Comparison of ENCODE assay signal across 7 mouse cellular contexts in the genomic region with DNA sequence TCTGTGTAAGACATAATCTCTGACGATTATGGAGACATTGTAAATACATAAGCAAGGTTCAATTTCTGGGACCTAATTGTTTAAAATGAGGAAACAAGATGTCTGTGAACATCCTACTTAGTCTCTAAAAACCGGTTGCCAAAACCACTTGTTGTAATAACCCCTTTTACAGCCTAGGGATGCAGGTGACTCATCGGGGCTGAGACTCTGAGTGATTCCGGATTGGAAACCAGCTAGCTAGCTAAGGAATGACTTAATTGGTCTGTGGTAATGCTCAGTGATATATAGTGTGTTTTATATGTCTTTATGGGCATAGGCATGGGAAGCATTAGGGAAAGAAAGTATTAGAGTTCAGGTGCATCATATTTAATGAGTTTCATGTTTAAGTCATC. TPM values are rescaled to one million over a fixed set of nuclear protein-coding genes. Genes with fewer than 3 reads are reported as not detected.
DNase-seq lines count a peak whose midpoint lies in the region; ATAC-seq and TF ChIP-seq lines count a peak whose summit lies in the region.

No protein-coding gene starts in this region.

- TF ChIP-seq POLR2A in ES-Bruce4 (IDR thresholded peaks at IDR 0.05; ENCODE audit: insufficient read depth, low read length): no peak
- no peak for TF ChIP-seq POLR2A in embryonic fibroblast, embryonic 13.5 days (IDR thresholded peaks at IDR 0.05; ENCODE audit: low read depth, low read length)

- WGBS in intestine, embryonic 16.5 days: 17% methylated on average over 4 of the region's 4 CpGs
- 45% methylated on average over 4 of the region's 4 CpGs for WGBS in midbrain, embryonic 16.5 days

- DNase-seq in B cell, adult 2 months: peak; percentile 19 to 28
- DNase-seq in thymus, postnatal 0 days (ENCODE audit: low spot score): no peak
- no peak for DNase-seq in spleen, postnatal 10 days (ENCODE audit: low spot score in 2 of 2)

- no peak for TF ChIP-seq EP300 in ES-Bruce4 (IDR thresholded peaks at IDR 0.05; ENCODE audit: insufficient read depth, low read depth, low read length)

- H3K9ac ChIP-seq in ES-Bruce4 (ENCODE audit: low read depth, poor library complexity, severe bottlenecking): peak overlapping the region; percentile 85; the same call in 1 of the 2 replicates
- no peak overlapping the region; the same call in 1 of the 2 replicates for H3K9ac ChIP-seq in intestine, embryonic 16.5 days (ENCODE audit: low read depth, low read length)
- no peak overlapping the region for H3K9ac ChIP-seq in midbrain, embryonic 16.5 days (ENCODE audit: low read depth, low read length)

- H3K4me1 ChIP-seq in ES-Bruce4 (ENCODE audit: control insufficient read depth, insufficient read depth, low read length): peaks cover 2% of the 10 kb centered on the region
- H3K4me1 ChIP-seq in embryonic fibroblast, embryonic 13.5 days (ENCODE audit: control insufficient read depth, insufficient read depth, low read length): peaks cover 6% of the 10 kb centered on the region
- H3K4me1 ChIP-seq in intestine, embryonic 16.5 days (ENCODE audit: control insufficient read depth, insufficient read depth, low read length): peaks cover 14% of the 10 kb centered on the region
- peaks cover 24% of the 10 kb centered on the region for H3K4me1 ChIP-seq in midbrain, embryonic 16.5 days (ENCODE audit: control insufficient read depth, insufficient read depth, low read length)

- 0 out of 2 replicates have a peak, but pooled peaks have one; percentile 27 for ATAC-seq in intestine, embryonic 16.5 days
- no peak for ATAC-seq in midbrain, embryonic 16.5 days

- H3K4me2 ChIP-seq in intestine, embryonic 16.5 days (ENCODE audit: low read depth, low read length): peak overlapping the region; percentile 66
- H3K4me2 ChIP-seq in midbrain, embryonic 16.5 days (ENCODE audit: low read length): peak overlapping the region; percentile 64

- TF ChIP-seq CTCF in ES-Bruce4 (IDR thresholded peaks at IDR 0.05; ENCODE audit: low read depth, low read length): no peak
- no peak for TF ChIP-seq CTCF in embryonic fibroblast, embryonic 13.5 days (IDR thresholded peaks at IDR 0.05; ENCODE audit: borderline replicate concordance, insufficient read depth, low read length)

- no peak overlapping the region for H3K27ac ChIP-seq in ES-Bruce4 (ENCODE audit: insufficient read depth, low read length)
- peak overlapping the region; percentile 20; the same call in 1 of the 2 replicates for H3K27ac ChIP-seq in embryonic fibroblast, embryonic 13.5 days (ENCODE audit: insufficient read depth, low read length)
- H3K27ac ChIP-seq in intestine, embryonic 16.5 days (ENCODE audit: low read length): no peak overlapping the region
- no peak overlapping the region for H3K27ac ChIP-seq in midbrain, embryonic 16.5 days (ENCODE audit: low read length)

- H3K27me3 ChIP-seq in ES-Bruce4 (ENCODE audit: control insufficient read depth, insufficient read depth, low read length, poor library complexity, severe bottlenecking): no peaks in the 10 kb centered on the region
- H3K27me3 ChIP-seq in intestine, embryonic 16.5 days (replicated peaks; ENCODE audit: control insufficient read depth, insufficient read depth, low read length): no peaks in the 10 kb centered on the region
- H3K27me3 ChIP-seq in midbrain, embryonic 16.5 days (ENCODE audit: control insufficient read depth, insufficient read depth, low read depth, low read length): no peaks in the 10 kb centered on the region

- H3K9me3 ChIP-seq in ES-Bruce4 (replicated peaks; ENCODE audit: control insufficient read depth, insufficient read depth, low read length, poor library complexity, severe bottlenecking): peaks cover 15% of the 10 kb centered on the region
- H3K9me3 ChIP-seq in intestine, embryonic 16.5 days (ENCODE audit: control insufficient read depth, low read length): no peaks in the 10 kb centered on the region
- no peaks in the 10 kb centered on the region for H3K9me3 ChIP-seq in midbrain, embryonic 16.5 days (replicated peaks; ENCODE audit: control insufficient read depth, low read length, poor library complexity, severe bottlenecking)

- H3K4me3 ChIP-seq in ES-Bruce4 (ENCODE audit: low read depth, low read length): no peak overlapping the region
- no peak overlapping the region for H3K4me3 ChIP-seq in embryonic fibroblast, embryonic 13.5 days (ENCODE audit: insufficient read depth, low read length)
- H3K4me3 ChIP-seq in intestine, embryonic 16.5 days (ENCODE audit: low read length): peak overlapping the region; percentile 96
- H3K4me3 ChIP-seq in midbrain, embryonic 16.5 days (ENCODE audit: low read depth, low read length): peak overlapping the region; percentile 95

- H3K36me3 ChIP-seq in ES-Bruce4 (ENCODE audit: control insufficient read depth, insufficient read depth, low read length, poor library complexity, severe bottlenecking): peaks cover 11% of the 10 kb centered on the region
- H3K36me3 ChIP-seq in intestine, embryonic 16.5 days (ENCODE audit: control insufficient read depth, insufficient read depth, low read length): no peaks in the 10 kb centered on the region
- H3K36me3 ChIP-seq in midbrain, embryonic 16.5 days (ENCODE audit: control insufficient read depth, insufficient read depth, low read length): no peaks in the 10 kb centered on the region

RNA-seq across cellular contexts. Expression of a gene that starts 1.4 kb away (rescaled TPM):
- 126 and 135 TPM in 2 replicates for polyA plus RNA-seq in ES-Bruce4 (2011; ENCODE audit: insufficient read depth, insufficient read length, low read depth, missing spikeins)
- polyA plus RNA-seq in embryonic fibroblast, embryonic 13.5 days (2011; ENCODE audit: insufficient read length, low read depth, missing spikeins): 55.9 and 61.0 TPM in 2 replicates
- polyA plus RNA-seq in intestine, embryonic 16.5 days (2015; fragmentation: Nextera tagmentation; extraction: Ambion mirVana): 33.4 and 37.5 TPM in 2 replicates
- polyA plus RNA-seq in midbrain, embryonic 16.5 days (2015; fragmentation: Nextera tagmentation; extraction: Ambion mirVana): 52.9 and 56.3 TPM in 2 replicates
- 45.2 and 49.2 TPM in 2 replicates for polyA plus RNA-seq in thymus, postnatal 0 days (2015; fragmentation: Nextera tagmentation; extraction: Ambion mirVana)

RNA-seq across cellular contexts. Expression of a gene that starts 36.3 kb away (rescaled TPM):
- 918 and 983 TPM in 2 replicates for polyA plus RNA-seq in ES-Bruce4 (2011; ENCODE audit: insufficient read depth, insufficient read length, low read depth, missing spikeins)
- 181 and 187 TPM in 2 replicates for polyA plus RNA-seq in embryonic fibroblast, embryonic 13.5 days (2011; ENCODE audit: insufficient read length, low read depth, missing spikeins)
- polyA plus RNA-seq in intestine, embryonic 16.5 days (2015; fragmentation: Nextera tagmentation; extraction: Ambion mirVana): 262 and 301 TPM in 2 replicates
- 386 and 395 TPM in 2 replicates for polyA plus RNA-seq in midbrain, embryonic 16.5 days (2015; fragmentation: Nextera tagmentation; extraction: Ambion mirVana)
- polyA plus RNA-seq in thymus, postnatal 0 days (2015; fragmentation: Nextera tagmentation; extraction: Ambion mirVana): 332 and 346 TPM in 2 replicates

RNA-seq across cellular contexts. Expression of a gene that starts 37.9 kb away (rescaled TPM):
- polyA plus RNA-seq in ES-Bruce4 (2011; ENCODE audit: insufficient read depth, insufficient read length, low read depth, missing spikeins): 56.1 and 59.7 TPM in 2 replicates
- 9.2 and 12.7 TPM in 2 replicates for polyA plus RNA-seq in embryonic fibroblast, embryonic 13.5 days (2011; ENCODE audit: insufficient read length, low read depth, missing spikeins)
- polyA plus RNA-seq in intestine, embryonic 16.5 days (2015; fragmentation: Nextera tagmentation; extraction: Ambion mirVana): 4.2 and 4.4 TPM in 2 replicates
- polyA plus RNA-seq in midbrain, embryonic 16.5 days (2015; fragmentation: Nextera tagmentation; extraction: Ambion mirVana): 4.7 and 6.9 TPM in 2 replicates
- polyA plus RNA-seq in thymus, postnatal 0 days (2015; fragmentation: Nextera tagmentation; extraction: Ambion mirVana): 8.0 and 9.1 TPM in 2 replicates

Comparison
In these comparisons a context has a peak if more than half of its experiments do, and no peak if none do; other contexts are left out.
1. DNase-seq: peak in B cell, adult 2 months (2 of 2); none in thymus, postnatal 0 days (single experiment) and spleen, postnatal 10 days (0 of 2).
2. H3K4me3 ChIP-seq: peak in intestine, embryonic 16.5 days (single experiment) and midbrain, embryonic 16.5 days (single experiment); none in ES-Bruce4 (single experiment) and embryonic fibroblast, embryonic 13.5 days (single experiment).